Mouse (Mus musculus): ENCODE data around the gene Myom1.

The Myom1 gene

DNA sequence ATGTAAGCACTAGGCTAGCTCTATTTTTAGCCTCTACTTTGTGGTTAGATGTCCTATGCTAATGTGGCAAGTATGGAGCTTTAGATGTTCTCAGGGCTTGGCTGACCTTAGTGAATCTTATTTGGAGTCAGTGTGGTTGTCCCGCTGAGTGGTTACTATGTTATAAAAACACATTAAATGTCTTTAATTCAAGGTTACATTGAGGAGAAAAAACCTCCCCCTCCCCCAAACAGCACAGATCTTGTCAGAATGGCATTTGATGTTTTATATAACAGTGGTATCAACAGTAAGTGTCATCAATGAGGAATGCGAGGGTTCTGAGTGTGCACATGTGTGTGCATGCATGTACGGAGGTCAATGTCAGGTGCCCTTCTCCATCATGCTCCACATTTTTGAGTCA lies 24.8 kb downstream of the Myom1 start:
- Histone ChIP-seq H3K9me3 (ENCODE audit: low read length) (no peaks in the 10 kb centered on the region), H3K27me3 (ENCODE audit: insufficient read depth, low read length) (no peaks in the 10 kb centered on the region), H3K36me3 (ENCODE audit: insufficient read depth, low read length) (no peaks in the 10 kb centered on the region), H3K4me3 (replicated peaks; ENCODE audit: low read length) (no peak overlapping the region), H3K4me1 (replicated peaks; ENCODE audit: low read depth, low read length) (0 out of 2 replicates have a peak, but pooled peaks cover 8% of the 10 kb centered on the region)
- TF ChIP-seq POU5F1 (IDR thresholded peaks at IDR 0.05; ENCODE audit: borderline replicate concordance, low read length) (no peak), CTCF (conservative IDR thresholded peaks at IDR 0.05; ENCODE audit: low read length) (no peak), NANOG (IDR thresholded peaks at IDR 0.05; ENCODE audit: borderline replicate concordance, low read length) (no peak)

DNA sequence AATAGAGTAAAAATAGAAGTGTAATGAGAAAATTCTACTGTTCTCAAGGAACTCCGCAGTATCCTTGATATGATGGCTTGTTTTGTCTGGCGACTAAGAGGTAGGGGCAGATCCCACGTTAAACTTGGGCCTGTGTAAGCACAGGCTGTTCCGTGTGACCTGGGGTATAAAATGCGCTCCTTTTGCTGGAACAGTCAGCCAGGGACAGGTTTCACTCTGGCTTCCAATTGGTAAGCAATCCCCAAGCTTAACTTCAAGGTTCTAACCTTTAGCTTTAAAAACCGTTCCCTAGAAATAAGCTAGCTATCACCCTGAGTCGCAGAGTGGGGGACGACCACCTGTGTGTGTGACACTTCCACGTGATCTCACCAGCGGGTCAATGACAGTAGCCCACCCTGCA lies 30.3 kb downstream of the Myom1 start:
- no peak for TF ChIP-seq CTCF (conservative IDR thresholded peaks at IDR 0.05; ENCODE audit: low read length)
- no peak for TF ChIP-seq POU5F1 (IDR thresholded peaks at IDR 0.05; ENCODE audit: borderline replicate concordance, low read length)
- TF ChIP-seq NANOG (IDR thresholded peaks at IDR 0.05; ENCODE audit: borderline replicate concordance, low read length): no peak
- H3K9me3 ChIP-seq (ENCODE audit: low read length): no peaks in the 10 kb centered on the region

GRCm38 (mm10) chr17:71034472-71034871 lies 32.0 kb downstream of the Myom1 start:
- Histone ChIP-seq H3K9me3 (ENCODE audit: low read length) (no peaks in the 10 kb centered on the region), H3K4me1 (replicated peaks; ENCODE audit: low read depth, low read length) (no peaks in the 10 kb centered on the region), H3K36me3 (ENCODE audit: insufficient read depth, low read length) (no peaks in the 10 kb centered on the region), H3K27me3 (ENCODE audit: insufficient read depth, low read length) (no peaks in the 10 kb centered on the region), H3K4me3 (replicated peaks; ENCODE audit: low read length) (no peak overlapping the region)
- TF ChIP-seq NANOG (IDR thresholded peaks at IDR 0.05; ENCODE audit: borderline replicate concordance, low read length) (no peak), CTCF (conservative IDR thresholded peaks at IDR 0.05; ENCODE audit: low read length) (no peak), POU5F1 (IDR thresholded peaks at IDR 0.05; ENCODE audit: borderline replicate concordance, low read length) (no peak)

More for the DNA sequence above, 30.3 kb downstream of the Myom1 start:
- Histone ChIP-seq H3K4me3 (replicated peaks; ENCODE audit: low read length) (no peak overlapping the region), H3K27me3 (ENCODE audit: insufficient read depth, low read length) (no peaks in the 10 kb centered on the region), H3K4me1 (replicated peaks; ENCODE audit: low read depth, low read length) (no peaks in the 10 kb centered on the region), H3K36me3 (ENCODE audit: insufficient read depth, low read length) (no peaks in the 10 kb centered on the region)

DNA sequence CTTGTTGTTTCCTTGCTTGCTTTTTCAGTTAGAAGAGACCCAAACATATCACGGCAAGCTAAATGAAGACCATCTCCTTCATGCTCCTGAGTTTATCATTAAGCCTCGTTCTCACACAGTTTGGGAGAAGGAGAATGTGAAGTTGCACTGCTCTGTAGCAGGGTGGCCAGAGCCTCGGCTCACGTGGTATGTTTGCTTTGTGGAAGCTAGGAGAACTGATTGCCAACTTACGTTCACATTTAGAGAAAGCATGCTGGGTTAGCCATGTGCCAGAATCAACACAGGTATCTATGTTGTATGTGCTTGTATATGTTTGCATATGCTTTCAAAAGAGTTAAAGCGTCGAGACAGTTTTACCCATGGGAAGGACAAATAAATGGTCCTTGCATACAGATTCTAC lies 34.8 kb downstream of the Myom1 start:
- Histone ChIP-seq H3K4me3 (replicated peaks; ENCODE audit: low read length) (no peak overlapping the region), H3K27me3 (ENCODE audit: insufficient read depth, low read length) (no peaks in the 10 kb centered on the region), H3K36me3 (ENCODE audit: insufficient read depth, low read length) (no peaks in the 10 kb centered on the region), H3K4me1 (replicated peaks; ENCODE audit: low read depth, low read length) (no peaks in the 10 kb centered on the region), H3K9me3 (ENCODE audit: low read length) (no peaks in the 10 kb centered on the region)
- TF ChIP-seq CTCF (conservative IDR thresholded peaks at IDR 0.05; ENCODE audit: low read length) (no peak), NANOG (IDR thresholded peaks at IDR 0.05; ENCODE audit: borderline replicate concordance, low read length) (no peak), POU5F1 (IDR thresholded peaks at IDR 0.05; ENCODE audit: borderline replicate concordance, low read length) (no peak)

DNA sequence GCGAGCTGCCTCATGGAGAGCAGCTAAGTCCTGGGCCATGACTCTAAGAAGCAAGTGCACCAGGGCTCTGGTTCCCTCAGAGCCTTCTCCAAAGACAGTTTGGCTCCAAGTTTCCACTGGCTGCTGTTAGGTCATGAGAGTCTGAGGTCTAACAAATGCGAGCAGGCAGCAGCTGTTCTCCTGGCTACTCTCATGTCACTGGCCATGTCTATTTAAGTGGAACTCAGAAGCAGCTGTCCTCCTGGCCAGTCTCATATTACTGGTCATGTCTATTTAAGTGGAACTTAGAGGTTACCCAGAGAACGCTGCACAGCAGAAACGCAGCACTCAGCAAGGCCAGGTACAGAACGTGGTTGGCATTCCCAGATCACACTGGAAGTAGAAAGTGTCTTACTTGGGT lies 36.4 kb downstream of the Myom1 start:
- Histone ChIP-seq H3K27me3 (ENCODE audit: insufficient read depth, low read length) (no peaks in the 10 kb centered on the region), H3K4me1 (replicated peaks; ENCODE audit: low read depth, low read length) (no peaks in the 10 kb centered on the region), H3K4me3 (replicated peaks; ENCODE audit: low read length) (no peak overlapping the region), H3K9me3 (ENCODE audit: low read length) (no peaks in the 10 kb centered on the region), H3K36me3 (ENCODE audit: insufficient read depth, low read length) (no peaks in the 10 kb centered on the region)
- no peak for TF ChIP-seq POU5F1 (IDR thresholded peaks at IDR 0.05; ENCODE audit: borderline replicate concordance, low read length)
- TF ChIP-seq CTCF (conservative IDR thresholded peaks at IDR 0.05; ENCODE audit: low read length): no peak
- no peak for TF ChIP-seq NANOG (IDR thresholded peaks at IDR 0.05; ENCODE audit: borderline replicate concordance, low read length)

DNA sequence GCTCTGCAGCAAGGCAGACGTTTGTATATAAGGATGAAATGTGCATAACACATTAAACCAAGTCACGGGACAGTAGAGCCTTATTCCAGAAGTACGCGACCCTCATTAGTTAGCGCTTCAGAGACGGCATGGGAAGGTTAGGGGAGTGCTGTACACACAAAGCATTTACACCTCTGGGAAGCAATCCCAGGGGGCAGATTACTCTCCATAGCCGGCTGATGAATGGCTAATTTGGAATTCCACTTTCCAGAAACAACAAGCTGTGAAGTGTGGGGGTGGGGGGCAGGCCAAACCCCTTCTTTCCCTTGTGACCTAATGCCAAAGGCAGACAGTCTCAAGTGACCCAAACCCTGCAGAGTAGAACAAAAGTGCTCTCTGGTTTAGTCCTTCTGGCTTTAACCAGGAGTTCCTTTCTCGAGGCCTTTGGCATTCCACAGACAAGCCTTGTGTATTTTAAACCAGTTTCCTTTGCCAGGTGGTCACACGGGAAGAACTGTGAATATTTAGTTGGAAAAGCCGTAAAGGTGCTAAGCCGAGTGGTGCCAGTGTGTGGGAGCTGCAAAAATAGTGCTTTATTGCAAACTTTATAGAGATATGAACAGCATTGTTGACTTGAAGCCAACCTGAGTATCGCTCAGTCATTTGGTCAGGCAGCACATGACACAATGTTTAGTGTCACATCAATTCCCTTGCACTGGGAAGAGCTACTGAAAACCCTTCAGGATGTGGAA lies 37.6 kb downstream of the Myom1 start:
- no peak for TF ChIP-seq POU5F1 (IDR thresholded peaks at IDR 0.05; ENCODE audit: borderline replicate concordance, low read length)
- TF ChIP-seq CTCF (conservative IDR thresholded peaks at IDR 0.05; ENCODE audit: low read length): no peak
- no peak for TF ChIP-seq NANOG (IDR thresholded peaks at IDR 0.05; ENCODE audit: borderline replicate concordance, low read length)
- H3K9me3 ChIP-seq (ENCODE audit: low read length): no peaks in the 10 kb centered on the region
- H3K4me1 ChIP-seq (replicated peaks; ENCODE audit: low read depth, low read length): no peaks in the 10 kb centered on the region
- no peak overlapping the region for H3K4me3 ChIP-seq (replicated peaks; ENCODE audit: low read length)
- H3K27me3 ChIP-seq (ENCODE audit: insufficient read depth, low read length): no peaks in the 10 kb centered on the region
- no peaks in the 10 kb centered on the region for H3K36me3 ChIP-seq (ENCODE audit: insufficient read depth, low read length)

GRCm38 (mm10) chr17:71040582-71040880 lies 38.1 kb downstream of the Myom1 start:
- no peaks in the 10 kb centered on the region for H3K27me3 ChIP-seq (ENCODE audit: insufficient read depth, low read length)
- H3K36me3 ChIP-seq (ENCODE audit: insufficient read depth, low read length): no peaks in the 10 kb centered on the region
- H3K9me3 ChIP-seq (ENCODE audit: low read length): no peaks in the 10 kb centered on the region
- no peak overlapping the region for H3K4me3 ChIP-seq (replicated peaks; ENCODE audit: low read length)
- H3K4me1 ChIP-seq (replicated peaks; ENCODE audit: low read depth, low read length): no peaks in the 10 kb centered on the region
- TF ChIP-seq POU5F1 (IDR thresholded peaks at IDR 0.05; ENCODE audit: borderline replicate concordance, low read length): no peak
- TF ChIP-seq NANOG (IDR thresholded peaks at IDR 0.05; ENCODE audit: borderline replicate concordance, low read length): no peak
- no peak for TF ChIP-seq CTCF (conservative IDR thresholded peaks at IDR 0.05; ENCODE audit: low read length)

DNA sequence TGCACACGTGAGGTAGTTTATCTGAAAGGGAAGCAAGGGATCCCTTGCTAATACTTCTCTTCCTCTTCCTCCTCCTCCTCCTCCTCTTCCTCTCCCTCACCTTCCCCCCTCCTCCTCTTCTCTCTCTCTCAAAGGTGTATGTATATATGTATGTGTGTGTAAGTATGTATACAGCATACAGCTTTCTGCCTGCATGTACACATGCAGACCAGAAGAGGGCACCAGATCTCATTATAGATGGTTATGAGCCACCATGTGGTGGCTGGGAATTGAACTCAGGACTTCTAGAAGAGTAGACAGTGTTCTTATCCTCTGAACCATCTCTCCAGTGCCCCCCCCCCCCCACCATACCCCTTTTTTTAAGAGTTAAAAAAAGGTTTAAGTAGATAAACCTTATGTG lies 40.2 kb downstream of the Myom1 start:
- H3K36me3 ChIP-seq (ENCODE audit: insufficient read depth, low read length): no peaks in the 10 kb centered on the region
- no peaks in the 10 kb centered on the region for H3K9me3 ChIP-seq (ENCODE audit: low read length)
- no peaks in the 10 kb centered on the region for H3K4me1 ChIP-seq (replicated peaks; ENCODE audit: low read depth, low read length)
- H3K4me3 ChIP-seq (replicated peaks; ENCODE audit: low read length): no peak overlapping the region
- TF ChIP-seq POU5F1 (IDR thresholded peaks at IDR 0.05; ENCODE audit: borderline replicate concordance, low read length) (no peak), CTCF (conservative IDR thresholded peaks at IDR 0.05; ENCODE audit: low read length) (peak; percentile 31)
- no peaks in the 10 kb centered on the region for H3K27me3 ChIP-seq (ENCODE audit: insufficient read depth, low read length)

DNA sequence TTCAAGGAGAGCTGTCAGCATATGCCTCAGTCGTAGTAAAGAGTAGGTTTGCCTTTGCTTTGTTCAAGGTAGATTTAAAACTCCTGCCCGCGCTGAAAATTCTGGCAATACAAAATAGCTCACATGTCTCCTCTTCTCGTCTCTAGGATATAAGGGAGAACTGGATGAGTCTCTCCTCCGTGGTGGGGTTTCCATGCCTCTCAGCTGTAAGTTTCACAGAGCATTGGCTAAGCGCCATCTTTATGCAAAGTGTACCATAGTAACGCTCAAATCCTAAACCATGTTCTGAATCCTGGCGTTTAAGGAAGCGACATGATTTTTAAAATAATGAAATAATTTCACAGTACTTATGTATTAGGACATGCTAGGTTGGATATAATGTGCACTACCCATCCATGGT lies 43.2 kb downstream of the Myom1 start:
- Histone ChIP-seq H3K9me3 (ENCODE audit: low read length) (no peaks in the 10 kb centered on the region), H3K36me3 (ENCODE audit: insufficient read depth, low read length) (no peaks in the 10 kb centered on the region), H3K4me3 (replicated peaks; ENCODE audit: low read length) (no peak overlapping the region), H3K4me1 (replicated peaks; ENCODE audit: low read depth, low read length) (no peaks in the 10 kb centered on the region), H3K27me3 (ENCODE audit: insufficient read depth, low read length) (no peaks in the 10 kb centered on the region)
- TF ChIP-seq CTCF (conservative IDR thresholded peaks at IDR 0.05; ENCODE audit: low read length) (no peak), POU5F1 (IDR thresholded peaks at IDR 0.05; ENCODE audit: borderline replicate concordance, low read length) (no peak), NANOG (IDR thresholded peaks at IDR 0.05; ENCODE audit: borderline replicate concordance, low read length) (no peak)
